Mouse (Mus musculus): ENCODE data around the gene Prepl.

Prepl gene

GRCm38 (mm10) chr17:85071088-85071775 is 18.8 kb downstream of the Prepl start:
- no peak for DNase-seq (ENCODE audit: extremely low read depth, low read depth, low spot score)

- DNase-seq (ENCODE audit: extremely low read depth, low read depth, low spot score), result no peak
Measured at GRCm38 (mm10) chr17:85070658-85071057, 19.4 kb downstream of the Prepl start.

GRCm38 (mm10) chr17:85067331-85067730 is 22.7 kb downstream of the Prepl start:
- no peak for DNase-seq (ENCODE audit: extremely low read depth, low read depth, low spot score)

GRCm38 (mm10) chr17:85063560-85063959 is 26.5 kb downstream of the Prepl start:
- DNase-seq (ENCODE audit: extremely low read depth, low read depth, low spot score), result no peak

- no peak for DNase-seq (ENCODE audit: extremely low read depth, low read depth, low spot score)
Measured at GRCm38 (mm10) chr17:85059136-85059535, 30.9 kb downstream of the Prepl start.

GRCm38 (mm10) chr17:85058276-85058675 is 31.8 kb downstream of the Prepl start:
- DNase-seq (ENCODE audit: extremely low read depth, low read depth, low spot score), result no peak

GRCm38 (mm10) chr17:85048379-85048778 is 41.7 kb downstream of the Prepl start:
- no peak for DNase-seq (ENCODE audit: extremely low read depth, low read depth, low spot score)

- DNase-seq (ENCODE audit: extremely low read depth, low read depth, low spot score), result no peak
Measured at GRCm38 (mm10) chr17:85045160-85045559, 44.9 kb downstream of the Prepl start.

- DNase-seq (ENCODE audit: extremely low read depth, low read depth, low spot score), result no peak
Measured at GRCm38 (mm10) chr17:85044466-85044865, 45.6 kb downstream of the Prepl start.

GRCm38 (mm10) chr17:85043404-85043816 is 46.6 kb downstream of the Prepl start:
- no peak for DNase-seq (ENCODE audit: extremely low read depth, low read depth, low spot score)

GRCm38 (mm10) chr17:85042419-85042818 is 47.6 kb downstream of the Prepl start:
- DNase-seq (ENCODE audit: extremely low read depth, low read depth, low spot score), result no peak

- no peak for DNase-seq (ENCODE audit: extremely low read depth, low read depth, low spot score)
Measured at GRCm38 (mm10) chr17:85040913-85041312, 49.1 kb downstream of the Prepl start.

GRCm38 (mm10) chr17:85038761-85039160 is 51.3 kb downstream of the Prepl start:
- DNase-seq (ENCODE audit: extremely low read depth, low read depth, low spot score), result no peak

- DNase-seq (ENCODE audit: extremely low read depth, low read depth, low spot score), result no peak
Measured at GRCm38 (mm10) chr17:85038311-85038710, 51.7 kb downstream of the Prepl start.

GRCm38 (mm10) chr17:85037855-85038254 is 52.2 kb downstream of the Prepl start:
- no peak for DNase-seq (ENCODE audit: extremely low read depth, low read depth, low spot score)

GRCm38 (mm10) chr17:85034068-85034467 is 56.0 kb downstream of the Prepl start:
- no peak for DNase-seq (ENCODE audit: extremely low read depth, low read depth, low spot score)

- no peak for DNase-seq (ENCODE audit: extremely low read depth, low read depth, low spot score)
Measured at GRCm38 (mm10) chr17:85033087-85033486, 57.0 kb downstream of the Prepl start.

GRCm38 (mm10) chr17:85030651-85031050 is 59.4 kb downstream of the Prepl start:
- DNase-seq (ENCODE audit: extremely low read depth, low read depth, low spot score), result no peak

- DNase-seq (ENCODE audit: extremely low read depth, low read depth, low spot score), result no peak
Measured at GRCm38 (mm10) chr17:85028797-85029196, 61.2 kb downstream of the Prepl start.

- no peak for DNase-seq (ENCODE audit: extremely low read depth, low read depth, low spot score)
Measured at GRCm38 (mm10) chr17:85028093-85028739, 61.8 kb downstream of the Prepl start, which contains the start of gene Slc3a1. Slc3a1 (plus strand) TSS chr17:85028376.

GRCm38 (mm10) chr17:85027247-85027646 is 62.8 kb downstream of the Prepl start:
- DNase-seq (ENCODE audit: extremely low read depth, low read depth, low spot score), result no peak

- DNase-seq (ENCODE audit: extremely low read depth, low read depth, low spot score), result no peak
Measured at GRCm38 (mm10) chr17:85026436-85026835, 63.6 kb downstream of the Prepl start.

- no peak for DNase-seq (ENCODE audit: extremely low read depth, low read depth, low spot score)
Measured at GRCm38 (mm10) chr17:85025151-85025550, 64.9 kb downstream of the Prepl start.
